Mouse (Mus musculus) thymus, adult 2 months (tissue): ENCODE results near the gene Acad11.

ENCODE experiments used
- CTCF ChIP-seq: fragments of 200-500 bp; IDR thresholded peaks from 2 replicates; pipeline ENCODE4 v1.5.1; 2012; ENCODE audit warnings: mild to moderate bottlenecking, control low read depth, low read length, moderate library complexity, borderline replicate concordance; ENCODE audit not compliant: control insufficient read depth, poor library complexity, insufficient read depth; ENCODE audit errors: extremely low read depth
- POLR2A ChIP-seq: fragments of 200-500 bp; IDR thresholded peaks from 2 replicates; pipeline ENCODE4 v1.6.1; 2012; ENCODE audit warnings: mild to moderate bottlenecking, low read length, control low read depth, moderate library complexity; ENCODE audit not compliant: control insufficient read depth, poor library complexity, insufficient read depth; ENCODE audit errors: extremely low read depth

GRCm38 (mm10) chr9:104021026-104021425 is 42.2 kb upstream of the Acad11 start:
- no peak for TF ChIP-seq CTCF
- no peak for TF ChIP-seq POLR2A
